Mouse (Mus musculus) granulocyte monocyte progenitor cell, adult 5-6 weeks (primary cell): ENCODE data around the gene Ccdc113. TPM values are rescaled to one million over a fixed set of nuclear protein-coding genes. Genes with fewer than 3 reads are reported as not detected.
A peak's percentile ranks its signal among the peaks of the same experiment; 100 is the strongest.

Experiments used
- ATAC-seq: replicated peaks from 2 replicates; pipeline ENCODE4 v1.8.0; 2016; ENCODE audit warnings: mild to moderate bottlenecking, moderate TSS enrichment, inconsistent platforms; ENCODE audit not compliant: poor library complexity, severe bottlenecking
- total RNA-seq, 2 experiments: library from RNA; stranded (forward) in 1 of 2; stranded (reverse) in 1 of 2; fragments of 200-712, 200-1000 nt in 1 of 2; fragments of >200 nt in 1 of 2; fragmentation: Nextera tagmentation in 1 of 2; gene quantifications; 2 replicates each; pipeline ENCODE4 v1.2.3; 2014 to 2017

The Ccdc113 gene
- total RNA-seq (2014; fragmentation: Nextera tagmentation) (not detected in 2 replicates), total RNA-seq (2017) (not detected in 2 replicates)

- peak; percentile 87 for ATAC-seq
These were observed at the start of gene Ccdc113 for GRCm38 (mm10) chr8:95533584-95534387. TSS of gene Ccdc113 (plus strand) at chr8:95534085.

DNA sequence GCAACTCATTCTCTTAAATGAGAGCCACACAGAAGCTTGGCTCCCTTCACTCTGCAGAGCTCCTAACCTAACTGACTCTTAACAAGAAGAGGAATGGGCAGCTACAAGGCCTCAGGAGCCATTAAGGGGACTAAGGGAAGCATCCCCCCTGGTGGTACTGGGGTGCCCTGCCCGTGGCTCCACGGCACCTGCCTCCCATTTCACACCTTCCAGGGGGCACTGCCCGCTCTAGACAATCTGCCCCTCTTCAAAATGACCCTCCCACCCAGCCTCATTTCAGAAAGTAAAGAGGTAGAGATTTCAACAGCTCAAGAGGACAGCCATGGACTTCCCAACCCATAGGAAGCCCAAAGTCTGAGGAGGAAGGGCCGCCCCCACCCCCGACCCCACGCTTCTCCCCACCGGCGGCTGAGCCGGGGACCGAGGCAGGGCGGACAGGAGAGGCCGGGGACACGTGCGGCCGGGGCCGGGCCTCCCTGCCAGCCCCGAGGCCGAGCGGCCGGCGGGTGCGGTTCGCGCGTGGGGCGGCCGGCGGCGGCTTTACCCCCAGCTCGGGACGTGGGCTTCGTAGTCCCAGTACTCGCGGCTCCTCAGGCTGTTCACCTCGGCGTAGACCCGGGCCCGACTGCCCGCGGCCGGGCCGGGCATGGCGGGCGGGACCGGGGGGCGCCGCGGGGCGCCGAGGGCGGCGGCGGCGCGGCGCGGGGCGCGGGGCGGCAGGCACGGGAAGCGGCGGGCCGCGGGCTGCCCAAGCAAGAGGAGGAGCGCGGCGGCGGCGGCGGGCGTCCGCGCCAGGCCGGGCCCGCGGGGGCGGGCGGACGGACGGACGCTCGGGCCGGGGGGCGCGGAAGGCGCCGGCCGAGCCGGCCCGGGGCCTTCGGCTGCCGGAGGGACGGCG, 45.8 kb upstream of the Ccdc113 start:
- peak; percentile 47 for ATAC-seq

- peak; percentile 96 for ATAC-seq
These were observed 45.1 kb upstream of the Ccdc113 start for GRCm38 (mm10) chr8:95488698-95489332.

GRCm38 (mm10) chr8:95490006-95490405, 43.9 kb upstream of the Ccdc113 start, which contains the start of gene Csnk2a2:
TSS of gene Csnk2a2 (minus strand) at chr8:95490039.
- ATAC-seq = no peak

GRCm38 (mm10) chr8:95492057-95492456, 41.8 kb upstream of the Ccdc113 start:
- no peak for ATAC-seq

GRCm38 (mm10) chr8:95495444-95495843, 38.4 kb upstream of the Ccdc113 start:
- no peak for ATAC-seq

DNA sequence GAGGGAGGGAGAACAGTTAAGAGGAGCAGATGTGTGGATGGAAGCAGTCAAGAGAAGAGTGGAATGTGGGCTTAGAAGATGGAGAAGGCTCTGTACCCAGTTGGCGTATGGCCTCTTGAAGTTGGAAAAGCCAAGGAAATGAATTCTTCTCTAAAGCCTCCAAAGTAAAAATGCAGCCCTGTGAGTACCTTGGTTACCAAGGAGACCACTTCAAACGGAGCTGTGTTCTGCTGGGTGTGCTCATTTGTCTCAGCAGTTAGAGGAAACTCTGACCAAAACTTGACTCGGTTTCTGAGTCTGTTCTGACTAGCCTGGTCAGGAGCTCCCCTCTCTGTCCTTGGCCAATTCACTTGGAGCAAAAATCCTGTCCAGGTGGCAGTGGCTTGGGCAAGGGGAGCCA, 37.5 kb upstream of the Ccdc113 start:
- ATAC-seq = no peak

DNA sequence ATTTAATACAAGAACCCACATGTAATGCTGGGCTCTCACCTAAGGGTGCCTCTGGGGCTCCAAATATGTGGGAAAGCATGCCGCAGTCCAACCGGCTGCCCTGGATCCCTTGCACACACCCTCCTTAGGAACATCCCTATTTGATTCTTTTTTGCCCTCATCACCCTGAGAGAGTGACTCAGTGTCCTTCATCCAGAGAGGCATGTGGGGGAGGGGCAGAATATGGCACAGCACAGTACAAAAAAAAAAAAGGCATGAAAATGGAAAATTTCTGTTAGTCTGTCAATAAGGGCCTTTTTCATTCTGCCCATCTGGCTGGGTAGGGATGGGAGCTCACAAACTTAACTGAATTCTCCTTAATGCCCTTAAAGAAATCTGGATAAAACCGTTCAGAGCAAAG, 36.1 kb upstream of the Ccdc113 start:
- ATAC-seq = no peak

DNA sequence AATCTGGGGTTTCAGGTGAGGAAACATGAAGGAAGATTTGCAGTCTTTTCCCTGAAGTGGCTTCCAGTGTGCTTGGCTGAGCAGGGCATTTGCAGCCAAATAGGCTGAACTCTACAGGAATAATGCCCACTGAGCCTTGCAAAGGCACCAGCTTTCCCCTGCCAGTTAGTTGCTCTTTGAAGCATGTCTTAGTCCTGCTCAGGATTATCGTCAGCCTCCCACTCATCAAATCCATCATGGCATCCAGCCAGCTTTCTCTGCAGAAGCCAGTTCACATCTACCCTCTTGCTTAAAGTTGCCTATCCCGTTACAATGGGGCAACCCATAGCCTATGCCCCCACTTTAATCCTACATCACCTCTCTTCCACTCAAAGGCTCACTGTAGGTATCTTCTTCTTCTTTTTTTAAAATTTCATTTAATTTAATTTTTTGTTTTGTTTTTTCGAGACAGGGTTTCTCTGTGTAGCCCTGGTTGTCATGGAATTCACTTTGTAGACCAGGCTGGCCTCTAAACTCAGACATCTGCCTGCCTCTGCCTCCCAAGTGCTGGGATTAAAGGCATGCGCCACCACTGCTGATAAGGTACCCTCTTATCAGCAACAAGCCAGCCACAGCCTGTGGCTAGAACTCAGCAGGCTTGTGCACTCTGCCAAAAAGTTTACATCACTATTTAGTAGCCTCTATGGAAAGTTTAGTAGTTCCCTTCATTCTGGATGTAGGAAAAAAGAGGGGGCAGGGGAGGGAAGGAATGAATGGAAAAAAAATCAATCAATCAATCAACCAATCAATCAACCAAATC, 34.4 kb upstream of the Ccdc113 start:
- ATAC-seq = no peak

DNA sequence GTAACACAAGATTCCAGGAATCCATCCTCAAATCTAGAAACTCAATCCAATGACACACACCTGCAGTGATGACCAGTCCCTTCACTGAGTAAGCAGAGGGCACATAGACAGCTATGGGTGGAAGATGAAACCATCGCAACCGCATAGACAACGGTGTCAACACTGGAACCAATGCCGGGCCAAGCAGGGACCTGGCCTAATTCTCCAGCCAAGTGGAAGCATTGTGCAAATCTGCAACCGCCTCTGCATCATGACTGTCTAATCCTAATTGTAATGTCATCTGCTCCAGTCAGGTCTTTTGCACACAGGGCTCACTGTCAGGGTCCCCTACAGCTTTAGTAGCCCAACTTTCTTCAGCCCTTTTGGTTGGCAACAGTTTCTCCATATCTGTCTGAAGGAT, 33.4 kb upstream of the Ccdc113 start:
- ATAC-seq = no peak

DNA sequence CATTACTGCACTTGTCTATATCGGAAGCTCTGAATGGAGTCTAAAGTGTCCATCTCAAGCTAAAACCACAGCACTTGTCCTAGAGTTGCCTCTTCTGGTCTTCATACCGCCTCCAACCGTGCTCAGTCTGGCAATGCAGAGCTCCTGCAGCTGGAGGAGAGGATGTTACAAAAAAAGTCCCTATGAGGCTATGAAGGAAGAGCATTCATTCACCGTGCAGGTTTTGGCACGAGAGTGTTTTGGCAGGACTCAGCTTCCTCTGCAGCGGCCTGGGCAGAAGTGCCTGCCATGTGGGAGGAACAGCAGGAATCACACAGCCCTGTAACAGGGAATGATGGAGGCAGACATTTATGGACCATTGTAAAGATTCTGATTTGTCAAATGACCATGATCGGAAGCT, 31.5 kb upstream of the Ccdc113 start:
- ATAC-seq = no peak

DNA sequence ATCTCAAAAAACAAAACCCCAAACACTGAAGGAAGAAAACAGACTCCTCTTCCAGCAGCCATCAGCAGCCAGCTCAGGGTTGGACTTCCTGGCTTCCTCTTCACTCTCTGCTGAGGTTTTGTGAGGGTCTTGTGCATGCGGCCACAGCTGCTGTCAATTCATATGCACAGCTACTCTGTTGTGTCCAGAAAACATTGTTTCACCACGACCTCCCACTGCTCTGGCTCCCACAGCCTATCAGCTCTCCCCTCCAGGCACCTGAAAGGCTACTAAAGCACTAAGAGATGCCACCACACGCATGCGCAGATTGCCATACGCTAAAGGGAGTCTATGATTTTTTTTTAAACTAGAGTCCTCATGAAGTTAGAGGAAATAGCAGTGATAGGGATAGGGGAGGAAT, 29.1 kb upstream of the Ccdc113 start:
- no peak for ATAC-seq

GRCm38 (mm10) chr8:95505606-95506005, 28.3 kb upstream of the Ccdc113 start:
- ATAC-seq = no peak

GRCm38 (mm10) chr8:95506245-95506644, 27.6 kb upstream of the Ccdc113 start:
- ATAC-seq = no peak

- no peak for ATAC-seq
These were observed 21.6 kb upstream of the Ccdc113 start for GRCm38 (mm10) chr8:95512257-95512656.

GRCm38 (mm10) chr8:95513219-95513618, 20.7 kb upstream of the Ccdc113 start:
- ATAC-seq = no peak

DNA sequence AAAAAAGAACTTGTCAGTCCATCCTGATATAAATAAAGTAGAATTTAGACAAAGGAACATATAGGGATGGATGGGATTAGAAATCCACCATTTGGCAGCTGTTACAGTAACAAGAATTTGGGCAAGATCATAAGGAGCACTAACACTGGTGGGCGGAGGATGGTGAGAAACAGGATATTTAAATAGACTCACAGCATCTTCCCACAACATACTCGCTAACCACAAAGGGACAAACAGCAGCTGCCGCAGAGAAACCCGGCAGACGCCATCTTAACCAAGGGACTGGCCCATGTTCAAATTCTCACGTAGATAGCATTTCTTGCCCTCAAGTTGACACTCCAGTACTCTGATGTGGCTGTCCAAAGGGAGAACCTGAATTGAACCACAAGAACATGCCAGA, 17.0 kb upstream of the Ccdc113 start:
- ATAC-seq = no peak

DNA sequence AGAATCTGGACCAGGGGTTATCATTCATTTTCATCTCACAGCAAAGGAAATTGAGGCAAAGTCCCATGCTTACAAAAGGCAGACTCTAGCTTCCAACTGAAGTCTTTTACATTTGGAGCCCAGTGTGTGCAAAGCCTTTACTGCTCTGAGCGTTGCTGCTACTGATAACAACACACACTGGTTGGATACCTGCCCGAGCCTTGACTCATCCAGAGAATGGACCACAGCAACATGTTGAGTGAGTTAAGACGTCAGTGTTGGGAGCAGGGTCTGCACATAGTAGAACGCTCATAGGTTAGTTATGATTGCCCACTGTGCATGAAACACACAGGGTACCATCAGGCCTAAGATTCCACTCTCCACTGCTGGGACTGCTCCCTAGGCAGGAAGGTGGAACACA, 9.9 kb upstream of the Ccdc113 start:
- ATAC-seq = no peak

- no peak for ATAC-seq
These were observed 5.7 kb upstream of the Ccdc113 start for GRCm38 (mm10) chr8:95528194-95528593.

GRCm38 (mm10) chr8:95528750-95529310, 5.1 kb upstream of the Ccdc113 start:
- ATAC-seq = no peak
